Mouse (Mus musculus) hindbrain, embryonic 16.5 days (tissue): Measurements from ENCODE around the gene Timm10b. TPM values are rescaled to one million over a fixed set of nuclear protein-coding genes. Genes with fewer than 3 reads are reported as not detected.

Experiments used
- ATAC-seq: fragments of 200-750 bp; cut with Nextera tagmentation; 2 replicates; pipeline ENCODE4 v1.8.0; 2017; ENCODE audit warnings: moderate TSS enrichment, moderate library complexity
- H3K27ac ChIP-seq: fragments of 300-500 bp; sonication (generic); 2 replicates; pipeline ENCODE4 v1.5.1; 2014; ENCODE audit warnings: low read depth, mild to moderate bottlenecking, control low read depth, low read length, moderate library complexity
- H3K27me3 ChIP-seq: fragments of 300-500 bp; sonication (generic); replicated peaks from 2 replicates; pipeline ENCODE4 v1.6.1; 2014; ENCODE audit warnings: low read length; ENCODE audit not compliant: control insufficient read depth, insufficient read depth
- H3K36me3 ChIP-seq: fragments of 300-500 bp; sonication (generic); 2 replicates; pipeline ENCODE4 v1.6.1; 2014; ENCODE audit warnings: mild to moderate bottlenecking, low read length, moderate library complexity, mixed read lengths; ENCODE audit not compliant: control insufficient read depth, insufficient read depth
- H3K4me1 ChIP-seq: fragments of 300-500 bp; sonication (generic); 2 replicates; pipeline ENCODE4 v1.6.1; 2014; ENCODE audit warnings: low read depth, low read length; ENCODE audit not compliant: control insufficient read depth, insufficient read depth
- H3K4me2 ChIP-seq: fragments of 300-500 bp; sonication (generic); 2 replicates; pipeline ENCODE4 v1.6.1; 2014; ENCODE audit warnings: mild to moderate bottlenecking, low read length, control low read depth, moderate library complexity
- H3K4me3 ChIP-seq: fragments of 300-500 bp; sonication (generic); 2 replicates; pipeline ENCODE4 v1.5.1; 2014; ENCODE audit warnings: mild to moderate bottlenecking, low read length, control low read depth, moderate library complexity
- H3K9ac ChIP-seq: fragments of 300-500 bp; sonication (generic); 2 replicates; pipeline ENCODE4 v1.6.1; 2014; ENCODE audit warnings: low read depth, mild to moderate bottlenecking, control low read depth, low read length, moderate library complexity
- H3K9me3 ChIP-seq: fragments of 300-500 bp; sonication (generic); 2 replicates; pipeline ENCODE4 v1.6.1; 2014; ENCODE audit warnings: mild to moderate bottlenecking, low read length, moderate library complexity; ENCODE audit not compliant: control insufficient read depth
- WGBS: fragments of 180-500 bp; shearing (Covaris S2); extraction: QIAGEN DNeasy Blood & Tissue Kit; methylation state at CpG from one replicate; pipeline ENCODE4 v1.1.7; 2014; 5-methylcytosine and 5-hydroxymethylcytosine counted together
- polyA plus RNA-seq: library from polyadenylated mRNA; unstranded; fragments of >200 nt; fragmentation: Nextera tagmentation; extraction: Ambion mirVana; gene quantifications from 2 replicates; pipeline ENCODE4 v1.2.1, GENCODE M21; 2015

The Timm10b gene
- polyA plus RNA-seq, 1 experiment from 2014 or later: 159 TPM

- Histone ChIP-seq H3K4me3 (no peak overlapping the region), H3K4me1 (no peaks in the 10 kb centered on the region), H3K9ac (no peak overlapping the region), H3K27me3 (no peaks in the 10 kb centered on the region), H3K27ac (no peak overlapping the region), H3K9me3 (no peaks in the 10 kb centered on the region), H3K4me2 (no peak overlapping the region), H3K36me3 (no peaks in the 10 kb centered on the region)
- WGBS: 73% methylated on average over 1 of the region's 1 CpGs
- ATAC-seq: no peak
These were observed 51.0 kb downstream of the Timm10b start for GRCm38 (mm10) chr7:105690875-105691274.

Other genes starting within 250 kb of the Timm10b start
- gene Fam160a2, start 240.0 kb upstream of the Timm10b start, polyA plus RNA-seq: 43.4 and 43.7 TPM in 2 replicates
- gene Cnga4, start 235.5 kb upstream of the Timm10b start, polyA plus RNA-seq: 0.17 TPM in 1 of 2 replicates, not detected in the other
- gene Cckbr, start 214.3 kb upstream of the Timm10b start, polyA plus RNA-seq: 7.7 and 8.1 TPM in 2 replicates
- gene Cavin3, start 157.8 kb upstream of the Timm10b start, polyA plus RNA-seq: 43.0 TPM in 2 replicates
- 110 and 111 TPM in 2 replicates for gene Smpd1, start 85.7 kb upstream of the Timm10b start, polyA plus RNA-seq
- gene Apbb1, start 58.4 kb upstream of the Timm10b start, polyA plus RNA-seq: 344 and 354 TPM in 2 replicates
- gene Hpx, start 39.9 kb upstream of the Timm10b start, polyA plus RNA-seq: 0.18 and 0.20 TPM in 2 replicates
- gene Trim3, start 6.5 kb upstream of the Timm10b start, polyA plus RNA-seq: 108 and 119 TPM in 2 replicates
- 85.2 and 91.1 TPM in 2 replicates for gene Arfip2, start 360 bp downstream of the Timm10b start, polyA plus RNA-seq
- gene Gm45799, start 496 bp downstream of the Timm10b start, polyA plus RNA-seq: 7.9 and 9.7 TPM in 2 replicates
- gene Dnhd1, start 10.8 kb downstream of the Timm10b start, polyA plus RNA-seq: 1.5 and 1.6 TPM in 2 replicates
- gene Ilk, start 96.5 kb downstream of the Timm10b start, polyA plus RNA-seq: 172 and 211 TPM in 2 replicates
- gene Rrp8, start 97.3 kb downstream of the Timm10b start, polyA plus RNA-seq: 26.3 and 26.4 TPM in 2 replicates
- 87.5 and 91.0 TPM in 2 replicates for gene Taf10, start 104.3 kb downstream of the Timm10b start, polyA plus RNA-seq
- gene Tpp1, start 112.2 kb downstream of the Timm10b start, polyA plus RNA-seq: 56.1 and 58.1 TPM in 2 replicates
- gene Dchs1, start 147.6 kb downstream of the Timm10b start, polyA plus RNA-seq: 9.8 and 12.3 TPM in 2 replicates
- 204 and 208 TPM in 2 replicates for gene Mrpl17, start 171.0 kb downstream of the Timm10b start, polyA plus RNA-seq